Mouse (Mus musculus) kidney, postnatal 14 days (tissue): ENCODE data around the gene 1700056E22Rik.
A peak's percentile ranks its signal among the peaks of the same experiment; 100 is the strongest.

Experiments
- DNase-seq: peaks from one replicate; pipeline ENCODE4 v3.0.0; 2022; ENCODE audit warnings: mixed read lengths

1700056E22Rik gene

GRCm38 (mm10) chr1:184034011-184034557 lies at the start of gene 1700056E22Rik:
Gene 1700056E22Rik, minus strand, starts transcription at chr1:184034301.
- peak; percentile 99 for DNase-seq

GRCm38 (mm10) chr1:184083166-184083565 lies 49.1 kb upstream of the 1700056E22Rik start:
- DNase-seq: no peak

GRCm38 (mm10) chr1:184082661-184083060 lies 48.6 kb upstream of the 1700056E22Rik start:
- DNase-seq: no peak

- DNase-seq: no peak
Observed at GRCm38 (mm10) chr1:184079304-184079703, 45.2 kb upstream of the 1700056E22Rik start.

- DNase-seq: peak; percentile 14
Observed at GRCm38 (mm10) chr1:184076756-184077155, 42.7 kb upstream of the 1700056E22Rik start.

- DNase-seq: no peak
Observed at GRCm38 (mm10) chr1:184076065-184076464, 42.0 kb upstream of the 1700056E22Rik start.

- DNase-seq: no peak
Observed at GRCm38 (mm10) chr1:184068971-184069370, 34.9 kb upstream of the 1700056E22Rik start.

GRCm38 (mm10) chr1:184067704-184068558 lies 33.8 kb upstream of the 1700056E22Rik start:
- no peak for DNase-seq

- no peak for DNase-seq
Observed at GRCm38 (mm10) chr1:184066460-184067287, 32.6 kb upstream of the 1700056E22Rik start.

- no peak for DNase-seq
Observed at GRCm38 (mm10) chr1:184065589-184066361, 31.7 kb upstream of the 1700056E22Rik start.

GRCm38 (mm10) chr1:184064306-184064705 lies 30.2 kb upstream of the 1700056E22Rik start:
- DNase-seq: no peak

- DNase-seq: no peak
Observed at GRCm38 (mm10) chr1:184061901-184062300, 27.8 kb upstream of the 1700056E22Rik start.

GRCm38 (mm10) chr1:184060828-184061734 lies 27.0 kb upstream of the 1700056E22Rik start:
- no peak for DNase-seq

- peak; percentile 71 for DNase-seq
Observed at GRCm38 (mm10) chr1:184060381-184060780, 26.3 kb upstream of the 1700056E22Rik start.

GRCm38 (mm10) chr1:184059814-184060213 lies 25.7 kb upstream of the 1700056E22Rik start:
- no peak for DNase-seq

- DNase-seq: no peak
Observed at GRCm38 (mm10) chr1:184058206-184058605, 24.1 kb upstream of the 1700056E22Rik start.

- DNase-seq: no peak
Observed at GRCm38 (mm10) chr1:184054176-184054575, 20.1 kb upstream of the 1700056E22Rik start.

GRCm38 (mm10) chr1:184053711-184054110 lies 19.6 kb upstream of the 1700056E22Rik start:
- no peak for DNase-seq

GRCm38 (mm10) chr1:184053141-184053540 lies 19.0 kb upstream of the 1700056E22Rik start:
- DNase-seq: no peak

- DNase-seq: no peak
Observed at GRCm38 (mm10) chr1:184052331-184052730, 18.2 kb upstream of the 1700056E22Rik start.

- DNase-seq: peak; percentile 48
Observed at GRCm38 (mm10) chr1:184051824-184052223, 17.7 kb upstream of the 1700056E22Rik start.
